ENCODE assay signal across 38 mouse cellular contexts in genomic region chr3:107826241-107826760, GRCm38 (mm10). TPM values are rescaled to one million over a fixed set of nuclear protein-coding genes. Genes with fewer than 3 reads are reported as not detected.
"Had no signal": no experiment of that assay in that cellular context is flagged by ENCODE, and none has a peak within 500 bp of the region (broad histone marks: within the 10 kb centered on the region; RNA-seq: fewer than 3 reads in every experiment).

No protein-coding gene starts in this region.

- DNase-seq: gastrocnemius, postnatal 14 days; heart, postnatal 4 days; kidney, adult 18-20 months; kidney, adult 8-10 months; kidney, postnatal 10 days; kidney, postnatal 36 days; layer of hippocampus, adult 9-11 months; layer of hippocampus, postnatal 36 days; left cerebral cortex, postnatal 4 days; lung, adult 18-20 months had no signal

- H3K4me3 ChIP-seq: heart, embryonic 10.5 days; heart, embryonic 12.5 days; hindbrain, embryonic 10.5 days; hindbrain, embryonic 12.5 days; intestine, embryonic 15.5 days; limb, embryonic 13.5 days; limb, embryonic 15.5 days; liver, embryonic 12.5 days had no signal

- H3K27ac ChIP-seq: heart, embryonic 10.5 days; hindbrain, embryonic 10.5 days; hindbrain, embryonic 12.5 days; hindbrain, embryonic 14.5 days; intestine, embryonic 15.5 days; limb, embryonic 13.5 days; liver, embryonic 12.5 days; liver, embryonic 14.5 days had no signal

- H3K4me1 ChIP-seq: liver, embryonic 12.5 days had no signal

RNA-seq across cellular contexts. Expression of gene Eps8l3, which starts 50.7 kb away (rescaled TPM):
- total RNA-seq: gastrocnemius, adult 8-10 months; gastrocnemius, postnatal 14 days; gastrocnemius, postnatal 4 days; granulocyte monocyte progenitor cell, adult 5-6 weeks; heart, adult 8-10 months; heart, postnatal 10 days; heart, postnatal 4 days; layer of hippocampus, adult 18-20 months; layer of hippocampus, adult 8-10 months; layer of hippocampus, postnatal 14 days; layer of hippocampus, postnatal 36 days; left cerebral cortex, adult 18-20 months; left cerebral cortex, adult 8-10 months; left cerebral cortex, postnatal 10 days; left cerebral cortex, postnatal 25 days; left cerebral cortex, postnatal 4 days had no signal
- polyA plus RNA-seq: heart, embryonic 10.5 days; heart, embryonic 14.5 days; hindbrain, embryonic 10.5 days; hindbrain, embryonic 12.5 days; hindbrain, embryonic 14.5 days; hindbrain, embryonic 16.5 days; inflammation-experienced regulatory T-cells, adult 6 months; kidney, embryonic 14.5 days; kidney, embryonic 16.5 days; limb, embryonic 11.5 days; limb, embryonic 15.5 days; liver, embryonic 12.5 days had no signal
